Mouse (Mus musculus): Measurements from ENCODE around the gene Klhl18. TPM values are rescaled to one million over a fixed set of nuclear protein-coding genes. Genes with fewer than 3 reads are reported as not detected.

Klhl18 gene
- 10 to 100 TPM; 29.5 to 31.4 TPM for total RNA-seq (2021)
- long read RNA-seq, full-length matches to known transcripts: 4 of 8 reads
- long read RNA-seq, partial matches to known transcripts: 2 of 8 reads
- long read RNA-seq, other reads (novel, unspliced or antisense): 2 of 8 reads

DNA sequence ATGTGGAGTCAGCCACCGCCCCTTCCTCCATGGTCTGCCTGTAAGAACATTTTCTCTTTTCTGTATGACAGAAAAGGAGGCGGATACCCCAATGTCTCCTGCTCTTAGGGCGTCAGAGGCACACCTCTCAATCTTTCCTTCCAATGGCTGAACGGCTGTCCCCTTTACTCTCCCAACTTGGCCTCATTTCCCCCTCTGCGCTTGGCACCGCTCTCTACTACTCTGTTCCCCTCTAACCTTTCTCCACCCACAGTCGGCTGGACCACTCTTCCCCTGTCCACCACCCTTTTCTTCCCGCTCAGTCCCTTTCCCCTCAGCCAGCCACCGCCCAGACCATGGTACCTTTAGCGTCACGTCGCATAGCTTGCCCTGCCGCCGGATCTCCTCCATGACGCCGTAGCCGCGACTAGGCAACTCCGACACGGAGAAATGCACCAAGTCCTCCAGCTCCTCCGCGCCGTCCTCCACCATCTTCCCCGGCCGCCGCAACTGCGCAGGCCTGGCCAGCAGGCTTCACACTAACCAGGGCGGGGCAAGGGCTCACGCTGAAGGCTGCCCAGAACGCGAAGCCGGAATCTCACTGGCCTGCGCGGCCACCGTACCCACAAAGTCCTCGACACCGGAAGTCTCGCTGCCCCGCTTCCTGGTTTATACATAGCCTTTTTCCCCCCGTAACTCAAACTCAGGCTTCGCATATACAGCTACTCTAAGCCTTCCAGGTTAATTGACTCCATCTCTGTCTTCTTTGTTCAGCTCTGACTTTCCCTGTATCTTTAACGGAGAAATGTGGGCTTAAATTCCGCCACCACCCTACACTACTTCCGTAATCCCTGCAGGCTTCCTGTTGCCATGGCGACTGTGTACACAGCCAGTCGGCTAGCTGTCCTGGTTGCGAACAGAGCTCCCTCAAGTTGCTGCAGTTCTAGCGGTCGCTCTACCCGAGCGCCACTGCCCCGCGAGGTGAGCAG lies at the start of gene Klhl18, which contains the start of gene Kif9:
Klhl18 (minus strand) TSS at position 571 of the 968 bp plus-strand sequence.
Kif9 (plus strand) TSS at position 835 of the 968 bp plus-strand sequence.
- peak; percentile 97 to 98 for DNase-seq (ENCODE audit: low spot score in 2 of 2)

GRCm38 (mm10) chr9:110525737-110526136 lies 49.2 kb upstream of the Klhl18 start:
- DNase-seq (ENCODE audit: low spot score in 2 of 2): no peak

DNA sequence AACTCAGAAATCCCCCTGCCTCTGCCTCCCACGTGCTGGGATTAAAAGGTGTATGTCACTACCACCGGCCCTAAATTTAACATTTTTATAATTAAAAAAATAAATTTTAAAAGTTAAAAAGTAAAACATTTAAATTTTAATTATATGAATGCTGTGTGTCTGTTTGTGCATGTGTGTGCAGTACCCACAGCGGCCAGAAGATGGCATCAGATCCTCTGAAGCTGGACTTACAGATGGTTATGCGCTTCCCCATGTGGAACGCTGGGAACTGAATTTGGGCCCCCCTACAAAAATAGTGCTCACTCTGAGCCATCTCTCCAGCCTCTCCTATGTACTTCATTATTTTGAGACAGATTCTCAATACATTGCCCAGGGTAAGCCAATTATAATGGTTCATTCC lies 14.4 kb upstream of the Klhl18 start:
- no peak for DNase-seq (ENCODE audit: low spot score in 2 of 2)

DNA sequence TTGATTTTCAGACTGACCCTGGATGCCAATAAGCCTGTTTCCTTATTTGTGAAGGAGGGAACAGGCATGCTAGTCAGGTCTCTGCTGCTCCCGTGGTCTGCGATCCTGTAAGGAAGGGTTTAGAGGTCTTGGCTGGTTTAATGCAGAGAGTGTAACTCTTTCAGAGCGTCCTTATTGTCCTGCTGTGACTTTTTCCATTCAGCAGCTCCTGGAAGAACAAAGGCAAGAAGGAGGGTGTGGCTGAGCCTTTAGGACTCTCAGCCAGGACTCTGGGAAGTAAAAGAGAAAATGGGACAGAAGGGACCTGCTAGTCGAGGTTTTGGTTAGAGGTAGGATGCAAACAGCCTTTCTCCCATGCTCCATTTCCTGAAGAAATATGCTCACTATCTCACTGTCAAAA lies 12.3 kb upstream of the Klhl18 start:
- DNase-seq (ENCODE audit: low spot score in 2 of 2): no peak

- DNase-seq (ENCODE audit: low spot score in 2 of 2): no peak
Observed at GRCm38 (mm10) chr9:110478639-110479038, 2.1 kb upstream of the Klhl18 start.

GRCm38 (mm10) chr9:110477951-110478350 lies 1.5 kb upstream of the Klhl18 start:
- no peak for DNase-seq (ENCODE audit: low spot score in 2 of 2)

- no peak for DNase-seq (ENCODE audit: low spot score in 2 of 2)
Observed at GRCm38 (mm10) chr9:110466179-110466578, 10.3 kb downstream of the Klhl18 start.

DNA sequence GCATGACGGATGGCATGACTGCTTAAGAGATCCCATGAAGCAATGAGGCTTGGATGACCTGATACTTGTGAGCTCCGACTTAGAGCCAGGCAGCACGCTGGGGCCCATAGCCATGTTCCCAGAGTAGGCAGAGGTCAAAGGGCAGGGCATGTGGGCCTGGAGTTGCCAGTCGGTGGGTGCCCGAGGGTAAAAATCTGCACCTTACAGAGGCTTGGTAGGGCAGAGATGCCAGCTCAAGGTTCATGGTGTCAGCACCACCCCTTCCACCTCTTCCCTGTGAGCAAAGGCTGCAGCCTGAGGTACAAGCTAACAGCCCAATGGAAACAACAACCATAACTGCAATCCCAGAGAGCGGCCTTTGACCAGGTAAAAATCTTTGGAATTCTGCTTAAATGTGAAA lies 11.2 kb downstream of the Klhl18 start:
- DNase-seq (ENCODE audit: low spot score in 2 of 2): no peak

- DNase-seq (ENCODE audit: low spot score in 2 of 2): no peak
Observed at GRCm38 (mm10) chr9:110463983-110464591, 12.4 kb downstream of the Klhl18 start.

DNA sequence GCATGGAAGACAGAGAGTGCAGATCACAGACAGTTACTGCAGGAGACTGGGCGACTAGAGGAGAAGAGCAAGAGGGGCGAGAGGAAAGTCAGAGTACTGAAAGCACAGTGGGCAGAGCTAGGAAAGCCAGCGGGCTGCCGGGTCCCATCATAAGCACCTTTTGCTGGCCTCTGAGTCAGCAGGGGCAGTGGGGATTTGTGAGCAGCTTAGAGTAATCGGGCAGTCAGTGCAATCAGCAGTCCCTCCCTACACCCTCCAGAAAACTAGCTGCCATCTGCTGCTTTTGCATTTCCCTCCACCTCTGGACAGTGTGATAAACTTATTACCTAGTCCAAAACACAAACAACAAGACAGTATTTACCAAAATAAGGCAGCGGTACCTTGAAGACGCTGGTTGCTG lies 14.2 kb downstream of the Klhl18 start:
- no peak for DNase-seq (ENCODE audit: low spot score in 2 of 2)

- no peak for DNase-seq (ENCODE audit: low spot score in 2 of 2)
Observed at GRCm38 (mm10) chr9:110460884-110461815, 15.3 kb downstream of the Klhl18 start.

DNA sequence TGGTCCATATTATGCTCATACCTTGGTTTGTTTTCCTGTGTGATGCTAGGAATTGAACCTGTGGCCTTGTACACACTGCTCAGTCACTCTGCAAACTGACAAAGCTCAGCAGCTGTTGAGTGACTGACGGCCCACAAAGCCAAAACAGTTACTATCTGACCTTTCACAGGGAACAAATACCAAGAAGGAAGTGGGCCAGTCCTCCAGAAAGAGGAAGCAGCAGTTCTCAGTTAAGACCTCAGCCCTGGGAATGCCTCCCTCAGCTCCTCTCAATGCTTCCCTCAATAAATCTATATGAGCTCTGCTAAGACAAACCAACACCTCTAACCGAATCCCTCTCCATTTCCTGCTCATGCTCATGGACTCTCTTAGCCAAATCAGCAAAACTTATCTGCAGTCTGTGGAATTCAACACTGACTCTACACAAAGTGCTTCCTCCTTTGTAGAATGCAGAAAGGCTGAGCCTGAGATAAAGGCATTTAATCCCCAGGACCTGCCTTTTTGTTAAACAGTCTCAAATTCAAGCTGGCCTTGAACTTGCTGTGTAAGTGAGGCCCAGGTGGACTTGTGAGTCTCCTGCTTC lies 17.3 kb downstream of the Klhl18 start:
- DNase-seq (ENCODE audit: low spot score in 2 of 2): no peak

- no peak for DNase-seq (ENCODE audit: low spot score in 2 of 2)
Observed at GRCm38 (mm10) chr9:110457926-110458325, 18.6 kb downstream of the Klhl18 start.

GRCm38 (mm10) chr9:110452523-110452922 lies 24.0 kb downstream of the Klhl18 start:
- no peak for DNase-seq (ENCODE audit: low spot score in 2 of 2)

GRCm38 (mm10) chr9:110448857-110449617 lies 27.5 kb downstream of the Klhl18 start:
- DNase-seq (ENCODE audit: low spot score in 2 of 2): peak; percentile 79 to 85

GRCm38 (mm10) chr9:110448356-110448755 lies 28.1 kb downstream of the Klhl18 start:
- DNase-seq (ENCODE audit: low spot score in 2 of 2): no peak

DNA sequence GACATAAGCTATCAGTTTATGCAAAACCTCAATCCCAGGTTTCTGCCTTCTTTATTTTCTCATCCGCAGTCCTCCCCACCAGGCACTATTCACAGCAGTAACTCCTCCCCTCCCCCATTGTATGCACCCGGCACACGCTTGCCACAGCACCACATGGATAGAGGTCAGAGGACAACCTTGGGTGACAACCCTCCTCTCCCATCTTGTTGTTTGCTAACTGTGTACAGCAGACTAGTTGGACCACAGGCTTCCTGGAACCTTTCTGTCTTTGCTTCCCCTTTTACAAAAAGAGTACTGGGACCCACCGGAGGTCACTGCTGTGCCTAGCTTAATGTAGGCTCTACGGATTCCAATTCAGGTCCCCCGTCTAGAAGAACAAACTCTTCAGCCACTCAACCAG lies 35.9 kb downstream of the Klhl18 start:
- no peak for DNase-seq (ENCODE audit: low spot score in 2 of 2)

DNA sequence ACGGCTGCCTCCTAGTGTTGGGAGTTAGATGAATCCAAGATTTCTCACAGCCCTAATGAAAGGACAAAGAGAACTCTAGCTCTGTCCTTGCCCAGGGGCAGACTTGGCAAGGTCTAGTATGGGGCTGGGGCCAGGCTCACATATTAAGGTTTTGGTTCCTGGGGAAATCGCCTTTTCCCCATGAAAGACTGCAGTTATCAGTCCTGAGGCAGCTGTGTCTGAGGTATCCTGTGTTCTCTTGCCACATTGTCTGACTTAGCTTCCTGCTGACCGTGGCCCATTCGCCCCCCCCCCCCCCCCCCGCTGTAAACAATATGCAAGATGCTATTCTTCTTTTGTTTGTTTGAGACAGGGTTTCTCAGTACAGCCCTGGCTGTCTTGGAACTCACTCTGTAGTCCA lies 36.4 kb downstream of the Klhl18 start:
- no peak for DNase-seq (ENCODE audit: low spot score in 2 of 2)

GRCm38 (mm10) chr9:110436041-110436440 lies 40.5 kb downstream of the Klhl18 start:
- DNase-seq (ENCODE audit: low spot score in 2 of 2): no peak

- no peak for DNase-seq (ENCODE audit: low spot score in 2 of 2)
Observed at GRCm38 (mm10) chr9:110433045-110433444, 43.4 kb downstream of the Klhl18 start.
